Mouse (Mus musculus) liver, postnatal 0 days (tissue): ENCODE measurements at regions not wholly inside any gene's neighbourhood (a gene's known extent, or its start where the extent isn't known, plus 50 kb on each side); places are given as distances from the start of the nearest gene placed in this dataset.

Experiments used
- ATAC-seq: fragments of 200-750 bp; cut with Nextera tagmentation; 2 replicates; pipeline ENCODE4 v1.8.0; 2017; ENCODE audit warnings: mild to moderate bottlenecking, moderate library complexity
- DNase-seq: peaks from one replicate; pipeline ENCODE4 v3.0.0-alpha.2; 2016
- H3K27ac ChIP-seq: fragments of 300-500 bp; sonication (generic); 2 replicates; pipeline ENCODE4 v1.5.1; 2014; ENCODE audit warnings: antibody characterized with exemption, moderate library complexity, mild to moderate bottlenecking, low read depth
- H3K27me3 ChIP-seq: fragments of 300-500 bp; sonication (generic); 2 replicates; pipeline ENCODE4 v1.6.1; 2014; ENCODE audit warnings: low read length, control low read depth, mixed read lengths; ENCODE audit not compliant: insufficient read depth
- H3K36me3 ChIP-seq: fragments of 300-500 bp; sonication (generic); replicated peaks from 2 replicates; pipeline ENCODE4 v1.6.1; 2014; ENCODE audit warnings: mild to moderate bottlenecking, control low read depth, low read length, moderate library complexity, mixed read lengths; ENCODE audit not compliant: insufficient read depth
- H3K4me1 ChIP-seq: fragments of 300-500 bp; sonication (generic); 2 replicates; pipeline ENCODE4 v1.6.1; 2014; ENCODE audit warnings: antibody characterized with exemption, mild to moderate bottlenecking, control low read depth; ENCODE audit not compliant: insufficient read depth
- H3K4me2 ChIP-seq: fragments of 300-500 bp; sonication (generic); 2 replicates; pipeline ENCODE4 v1.6.1; 2014; ENCODE audit warnings: low read depth, mild to moderate bottlenecking, low read length, moderate library complexity, mixed read lengths
- H3K4me3 ChIP-seq: fragments of 300-500 bp; sonication (generic); 2 replicates; pipeline ENCODE4 v1.5.1; 2014; ENCODE audit warnings: low read depth, low read length
- H3K9ac ChIP-seq: fragments of 300-500 bp; sonication (generic); replicated peaks from 2 replicates; pipeline ENCODE4 v1.6.1; 2014; ENCODE audit warnings: mild to moderate bottlenecking, moderate library complexity
- H3K9me3 ChIP-seq: fragments of 300-500 bp; sonication (generic); 2 replicates; pipeline ENCODE4 v1.6.1; 2016; ENCODE audit warnings: mild to moderate bottlenecking, control low read depth, low read length, mixed read lengths
- CTCF ChIP-seq: sonication (generic); IDR thresholded peaks from 2 replicates; pipeline ENCODE4 v1.5.1; 2016; ENCODE audit warnings: antibody characterized with exemption, low read depth
- EP300 ChIP-seq: IDR thresholded peaks from 2 replicates; pipeline ENCODE4 v1.6.1; 2016; ENCODE audit warnings: antibody characterized with exemption, low read depth, mild to moderate bottlenecking
- WGBS: fragments of 180-500 bp; shearing (Covaris S2); extraction: QIAGEN DNeasy Blood & Tissue Kit; methylation state at CpG from one replicate; pipeline ENCODE4 v1.1.7; 2014; ENCODE audit not compliant: insufficient replicate concordance; 5-methylcytosine and 5-hydroxymethylcytosine counted together

DNA sequence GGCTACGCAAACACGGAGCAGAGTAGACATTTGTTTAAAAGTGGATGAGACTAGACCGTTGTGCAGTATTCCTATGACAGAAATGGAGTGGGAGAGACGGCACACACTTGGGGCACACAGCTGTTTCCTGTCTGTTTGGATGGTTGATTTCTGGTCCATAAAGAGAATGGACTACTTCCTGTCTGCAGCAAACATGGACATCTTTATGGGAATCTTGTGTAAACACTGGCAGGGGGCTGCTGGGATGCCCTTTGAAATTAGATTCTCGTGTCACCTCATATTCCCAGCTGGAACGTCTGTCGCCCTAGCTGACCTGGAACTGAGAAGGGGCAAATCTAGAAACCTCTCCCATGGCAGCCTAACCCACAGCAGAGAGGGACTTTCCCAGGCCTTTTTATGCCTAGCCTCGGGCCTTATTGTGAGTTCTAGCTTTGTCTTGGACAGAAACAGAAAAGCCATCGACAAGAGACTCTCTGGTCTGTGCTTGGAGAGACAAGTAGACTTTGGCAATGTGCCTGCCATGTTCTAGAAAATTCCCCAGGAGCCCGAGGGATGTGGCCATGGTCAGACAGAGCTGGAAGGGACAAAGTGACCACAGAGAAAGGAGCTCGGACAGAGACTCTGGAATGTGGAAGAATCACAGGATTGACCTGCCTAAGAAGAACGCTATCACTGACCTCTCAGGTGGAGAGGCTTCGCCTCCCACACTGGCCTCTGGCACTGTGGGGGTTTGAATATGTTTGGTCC, 107.5 kb downstream of the Mis18a start:
- Histone ChIP-seq H3K4me2 (no peak overlapping the region), H3K36me3 (no peaks in the 10 kb centered on the region), H3K4me3 (no peak overlapping the region), H3K27ac (no peak overlapping the region), H3K9ac (no peak overlapping the region), H3K4me1 (no peaks in the 10 kb centered on the region), H3K9me3 (no peaks in the 10 kb centered on the region), H3K27me3 (no peaks in the 10 kb centered on the region)
- WGBS = 56% methylated on average over 13 of the region's 13 CpGs
- DNase-seq (no peak), ATAC-seq (no peak)
- TF ChIP-seq CTCF (no peak), EP300 (no peak)

DNA sequence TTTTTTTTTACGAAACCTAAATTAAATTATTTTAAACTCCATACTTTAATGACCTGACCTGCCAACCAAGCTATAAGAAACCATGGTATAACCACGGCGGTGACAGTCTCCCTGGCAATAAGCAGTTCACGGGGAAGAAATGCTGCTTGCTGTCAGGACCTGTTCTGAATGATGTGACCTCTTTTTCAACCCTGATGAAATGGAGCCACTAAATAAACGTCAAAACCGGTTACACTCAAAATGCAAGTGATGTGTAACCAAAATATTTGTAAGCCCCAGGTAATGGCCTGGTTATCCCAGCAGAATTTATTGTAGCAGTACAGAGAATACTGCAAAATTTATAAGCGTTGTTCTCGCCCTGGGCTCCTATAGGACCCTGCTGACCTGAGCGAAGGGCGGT, 111.4 kb downstream of the Mis18a start:
- no peak overlapping the region for H3K27ac ChIP-seq
- no peaks in the 10 kb centered on the region for H3K27me3 ChIP-seq
- WGBS = 77% methylated on average over 10 of the region's 10 CpGs
- TF ChIP-seq CTCF = no peak
- TF ChIP-seq EP300 = no peak
- H3K4me2 ChIP-seq = no peak overlapping the region
- H3K4me3 ChIP-seq = no peak overlapping the region
- H3K9me3 ChIP-seq = no peaks in the 10 kb centered on the region
- ATAC-seq (no peak), DNase-seq (no peak)
- no peaks in the 10 kb centered on the region for H3K36me3 ChIP-seq
- no peak overlapping the region for H3K9ac ChIP-seq
- H3K4me1 ChIP-seq = no peaks in the 10 kb centered on the region

DNA sequence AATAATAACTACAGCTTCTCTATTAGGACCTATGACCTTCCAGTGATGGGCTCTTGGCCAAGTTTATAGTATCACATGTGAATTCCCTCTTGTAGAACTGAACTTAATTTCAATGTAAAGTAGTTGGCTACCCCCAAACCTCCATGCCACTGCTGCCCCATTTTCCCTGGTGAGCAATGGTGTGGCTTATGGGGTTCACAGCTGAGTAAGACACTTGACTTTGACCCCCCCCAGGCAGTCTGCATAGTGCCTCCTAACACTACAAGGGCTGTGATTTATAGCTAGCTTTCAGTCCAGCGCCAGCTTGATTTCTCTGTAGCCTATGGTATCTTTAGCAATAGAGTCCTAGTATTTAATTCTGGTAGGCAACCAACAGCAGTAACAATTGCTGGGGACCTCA, 113.1 kb downstream of the Mis18a start:
- H3K36me3 ChIP-seq = no peaks in the 10 kb centered on the region
- no peaks in the 10 kb centered on the region for H3K4me1 ChIP-seq
- H3K27ac ChIP-seq = no peak overlapping the region
- no peak overlapping the region for H3K4me2 ChIP-seq
- no peak overlapping the region for H3K9ac ChIP-seq
- DNase-seq (no peak), ATAC-seq (no peak)
- no peak for TF ChIP-seq CTCF
- no peak for TF ChIP-seq EP300
- no peaks in the 10 kb centered on the region for H3K27me3 ChIP-seq
- 91% methylated on average over 1 of the region's 1 CpGs for WGBS
- no peaks in the 10 kb centered on the region for H3K9me3 ChIP-seq
- no peak overlapping the region for H3K4me3 ChIP-seq

DNA sequence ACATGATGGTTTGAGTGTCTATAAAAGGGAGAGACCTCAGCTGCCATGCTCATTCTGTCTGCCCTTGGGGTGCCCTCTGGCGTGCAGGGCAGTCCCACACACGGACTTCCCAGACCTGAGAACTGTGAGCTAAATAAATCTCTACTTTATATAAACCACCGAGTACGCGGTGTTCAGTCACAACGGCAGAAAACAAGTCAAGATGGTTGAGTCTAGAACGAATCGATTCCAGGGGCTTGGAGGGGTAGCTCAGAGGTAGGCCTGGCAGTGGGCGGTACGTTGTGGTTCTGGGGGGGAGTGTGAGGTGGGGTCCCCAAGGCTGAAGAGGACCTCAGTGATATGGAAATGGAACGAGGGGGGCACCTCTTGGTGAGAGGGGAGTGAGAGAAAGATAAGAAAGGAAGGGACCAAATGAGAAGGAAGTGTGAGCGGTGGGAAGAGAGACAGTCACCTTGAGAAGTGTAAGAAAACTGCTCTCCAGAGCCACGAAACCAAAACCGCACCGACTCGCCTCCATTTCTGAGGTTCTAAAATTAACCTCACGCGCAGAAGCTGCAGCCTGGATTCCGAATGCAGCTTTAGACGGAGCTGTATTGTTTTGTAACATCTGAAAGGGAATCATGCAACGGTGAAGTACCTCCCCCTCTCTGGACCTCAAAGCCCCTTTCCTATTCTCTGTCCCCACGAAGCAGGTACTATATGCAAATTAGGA, 117.0 kb downstream of the Mis18a start:
- DNase-seq (no peak), ATAC-seq (no peak)
- Histone ChIP-seq H3K4me1 (no peaks in the 10 kb centered on the region), H3K4me2 (no peak overlapping the region), H3K9me3 (no peaks in the 10 kb centered on the region), H3K27ac (no peak overlapping the region), H3K4me3 (no peak overlapping the region), H3K36me3 (no peaks in the 10 kb centered on the region), H3K9ac (no peak overlapping the region), H3K27me3 (no peaks in the 10 kb centered on the region)
- TF ChIP-seq EP300 (no peak), CTCF (no peak)
- WGBS = 82% methylated on average over 22 of the region's 22 CpGs

DNA sequence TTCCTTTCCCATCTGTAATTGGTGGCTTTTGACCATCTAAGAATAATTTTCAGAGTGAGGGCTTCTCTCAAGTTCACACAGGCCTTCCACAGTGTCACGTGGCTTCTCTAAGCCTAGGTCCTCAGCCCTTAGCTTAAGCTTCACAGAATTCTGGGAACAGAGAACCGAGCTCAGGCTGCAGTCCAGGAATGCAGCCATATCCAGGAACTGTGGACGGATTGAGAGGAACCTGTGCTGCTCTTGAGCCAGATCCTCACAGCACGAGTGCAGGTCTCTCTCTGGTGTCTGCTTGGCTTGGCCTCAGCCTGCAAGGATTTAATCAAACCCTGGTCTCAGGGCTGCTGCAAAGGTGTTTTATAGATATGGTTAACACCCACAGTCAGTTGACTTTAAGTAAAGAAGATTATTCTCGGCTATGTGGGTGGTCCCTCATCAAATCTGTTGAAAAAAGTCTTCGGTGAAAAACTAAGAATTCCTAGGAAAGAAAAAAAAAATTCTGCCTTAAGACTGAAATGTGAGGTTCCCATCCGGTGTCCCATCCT, 127.8 kb downstream of the Mis18a start:
- peaks cover 6% of the 10 kb centered on the region; the same call in 1 of the 2 replicates for H3K9me3 ChIP-seq
- DNase-seq (no peak), ATAC-seq (no peak)
- no peaks in the 10 kb centered on the region for H3K36me3 ChIP-seq
- H3K27me3 ChIP-seq = no peaks in the 10 kb centered on the region
- TF ChIP-seq EP300 (no peak), CTCF (no peak)
- 74% methylated on average over 7 of the region's 7 CpGs for WGBS
- no peak overlapping the region for H3K4me2 ChIP-seq
- no peak overlapping the region for H3K4me3 ChIP-seq
- no peak overlapping the region for H3K27ac ChIP-seq
- no peaks in the 10 kb centered on the region for H3K4me1 ChIP-seq
- no peak overlapping the region for H3K9ac ChIP-seq

DNA sequence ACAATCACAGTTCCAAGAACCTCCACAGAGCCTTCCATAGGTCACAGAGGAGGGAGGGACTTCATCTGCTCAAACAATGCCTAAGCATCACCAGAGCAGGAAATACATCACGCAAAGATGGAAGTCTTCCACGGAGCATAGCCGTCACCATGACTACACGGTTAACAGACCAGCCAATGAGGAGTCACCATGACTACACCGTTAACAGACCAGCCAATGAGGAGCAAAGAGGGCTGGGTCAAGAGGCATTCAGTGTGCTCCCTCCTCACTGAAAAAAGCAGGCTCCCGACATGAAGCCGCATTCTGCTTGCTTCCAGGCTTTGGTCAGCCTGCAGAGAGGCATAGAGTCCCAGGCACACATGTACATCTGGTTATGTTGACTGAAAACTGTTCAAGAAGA, 128.5 kb downstream of the Mis18a start:
- H3K4me1 ChIP-seq = no peaks in the 10 kb centered on the region
- H3K27me3 ChIP-seq = no peaks in the 10 kb centered on the region
- H3K36me3 ChIP-seq = no peaks in the 10 kb centered on the region
- 78% methylated on average over 7 of the region's 7 CpGs for WGBS
- peaks cover 6% of the 10 kb centered on the region; the same call in 1 of the 2 replicates for H3K9me3 ChIP-seq
- no peak overlapping the region for H3K4me3 ChIP-seq
- TF ChIP-seq EP300 (no peak), CTCF (no peak)
- DNase-seq (no peak), ATAC-seq (no peak)
- H3K4me2 ChIP-seq = no peak overlapping the region
- no peak overlapping the region for H3K9ac ChIP-seq
- H3K27ac ChIP-seq = no peak overlapping the region
